Mouse (Mus musculus) brain, embryonic 14.5 days (tissue): ENCODE measurements around the gene Gpam.

ENCODE experiments used
- CTCF ChIP-seq: fragments of 200-500 bp; IDR thresholded peaks from 2 replicates; pipeline ENCODE4 v1.5.1; 2012; ENCODE audit warnings: inconsistent platforms, mild to moderate bottlenecking, moderate library complexity, borderline replicate concordance; ENCODE audit not compliant: insufficient read depth, insufficient read length; ENCODE audit errors: extremely low read depth
- POLR2A ChIP-seq: fragments of 200-500 bp; IDR thresholded peaks from 2 replicates; pipeline ENCODE4 v1.6.1; 2012; ENCODE audit warnings: mild to moderate bottlenecking, inconsistent platforms, borderline replicate concordance; ENCODE audit not compliant: poor library complexity, insufficient read depth, insufficient read length, severe bottlenecking; ENCODE audit errors: extremely low read depth

DNA sequence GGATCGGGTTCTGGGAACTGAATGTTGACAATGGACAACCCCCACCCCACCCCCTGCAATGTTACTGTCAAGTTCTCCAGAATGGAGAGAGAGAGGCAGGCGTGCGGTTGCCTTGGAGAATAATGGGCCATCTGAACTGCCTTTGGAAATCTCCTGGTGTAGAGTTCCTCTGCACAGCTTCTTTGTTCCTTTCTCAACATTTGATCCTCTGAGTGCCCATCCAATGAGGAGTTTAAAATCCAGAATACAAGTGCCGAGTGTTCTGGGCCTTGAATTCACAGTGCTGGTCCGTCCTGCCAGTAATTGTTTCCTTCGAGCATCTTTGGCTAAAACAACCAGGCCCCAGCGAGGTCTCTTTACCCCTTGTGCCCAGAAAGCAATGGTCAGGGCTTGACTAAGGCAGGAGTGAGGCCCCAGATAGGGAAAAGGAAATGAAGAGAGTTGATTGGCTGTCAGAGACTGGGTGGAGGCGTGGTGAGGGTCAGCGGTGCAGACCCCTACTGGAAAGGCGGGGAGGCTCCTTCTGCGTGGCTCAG is 4.0 kb downstream of the Gpam start:
- TF ChIP-seq CTCF (no peak), POLR2A (no peak)
